Mouse (Mus musculus) right cerebral cortex, adult 2 months (tissue): ENCODE data around the gene Exd1.
A peak's percentile ranks its signal among the peaks of the same experiment; 100 is the strongest.

ENCODE experiments used
- DNase-seq, 2 experiments: peaks; one replicate each; pipeline ENCODE4 v3.0.0; 2021 to 2022; ENCODE audit warnings: low spot score in 2 of 2

The Exd1 gene

GRCm38 (mm10) chr2:119547522-119548370 lies at the start of gene Exd1, which contains the start of gene Chp1:
Gene Exd1, minus strand, starts transcription at chr2:119547627.
Gene Chp1, plus strand, starts transcription at chr2:119547697.
- peak; percentile 98 to 99 for DNase-seq

- peak; percentile 31 to 64 for DNase-seq
Measured at GRCm38 (mm10) chr2:119596781-119597330, 49.4 kb upstream of the Exd1 start.

GRCm38 (mm10) chr2:119595308-119595707 lies 47.9 kb upstream of the Exd1 start:
- no peak for DNase-seq

GRCm38 (mm10) chr2:119594113-119594981 lies 46.9 kb upstream of the Exd1 start:
- peak; percentile 98 to 99 for DNase-seq

GRCm38 (mm10) chr2:119593765-119594112 lies 46.3 kb upstream of the Exd1 start:
- DNase-seq = no peak

- DNase-seq = no peak
Measured at GRCm38 (mm10) chr2:119591247-119591646, 43.8 kb upstream of the Exd1 start.

- peak in 1 of 2 experiments; percentile 45 for DNase-seq
Measured at GRCm38 (mm10) chr2:119587383-119587782, 40.0 kb upstream of the Exd1 start.

GRCm38 (mm10) chr2:119584282-119584681 lies 36.9 kb upstream of the Exd1 start:
- no peak for DNase-seq

GRCm38 (mm10) chr2:119583439-119583838 lies 36.0 kb upstream of the Exd1 start:
- DNase-seq = no peak

GRCm38 (mm10) chr2:119581571-119581970 lies 34.1 kb upstream of the Exd1 start:
- no peak for DNase-seq

- DNase-seq = no peak
Measured at GRCm38 (mm10) chr2:119572471-119572870, 25.0 kb upstream of the Exd1 start.

GRCm38 (mm10) chr2:119566182-119566855 lies 18.9 kb upstream of the Exd1 start:
- no peak for DNase-seq

GRCm38 (mm10) chr2:119565284-119565683 lies 17.9 kb upstream of the Exd1 start:
- no peak for DNase-seq

- no peak for DNase-seq
Measured at GRCm38 (mm10) chr2:119561794-119562193, 14.4 kb upstream of the Exd1 start.

GRCm38 (mm10) chr2:119558737-119559340 lies 11.4 kb upstream of the Exd1 start:
- DNase-seq = no peak

- DNase-seq = no peak
Measured at GRCm38 (mm10) chr2:119558039-119558438, 10.6 kb upstream of the Exd1 start.

GRCm38 (mm10) chr2:119549678-119550077 lies 2.3 kb upstream of the Exd1 start:
- no peak for DNase-seq

- DNase-seq = no peak
Measured at GRCm38 (mm10) chr2:119548691-119549090, 1.3 kb upstream of the Exd1 start.

- no peak for DNase-seq
Measured at GRCm38 (mm10) chr2:119548371-119548660, 889 bp upstream of the Exd1 start.

- DNase-seq = peak; percentile 74 to 79
Measured at GRCm38 (mm10) chr2:119546848-119547521, 442 bp downstream of the Exd1 start.

GRCm38 (mm10) chr2:119543656-119544055 lies 3.8 kb downstream of the Exd1 start:
- no peak for DNase-seq
